Mouse (Mus musculus): Measurements from ENCODE around the gene Tfb2m. TPM values are rescaled to one million over a fixed set of nuclear protein-coding genes. Genes with fewer than 3 reads are reported as not detected.

Gene Tfb2m
- polyA plus RNA-seq, 1 experiment from 2014 or later = 25.0 TPM

DNA sequence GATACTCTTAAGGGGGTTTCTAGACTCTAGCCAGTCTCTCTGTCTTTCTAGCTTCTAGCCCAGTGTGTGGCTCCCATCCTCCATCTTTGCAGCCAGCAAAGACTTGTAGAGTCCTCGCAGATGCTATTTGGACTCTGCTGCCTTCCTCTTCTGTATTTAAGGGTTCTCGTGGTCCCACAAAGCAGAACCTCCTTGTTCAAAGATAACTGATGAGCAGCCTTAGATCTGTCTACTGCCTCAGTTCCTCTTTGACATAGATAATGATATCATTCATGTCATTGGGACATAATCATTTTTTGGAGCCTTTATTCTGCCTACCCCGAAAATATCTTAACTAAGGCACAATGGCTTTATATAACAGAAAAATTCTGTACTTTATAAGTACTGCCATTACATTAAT lies 37.0 kb upstream of the Tfb2m start:
- H3K9me3 ChIP-seq (ENCODE audit: control insufficient read depth, low read length) = no peaks in the 10 kb centered on the region
- peaks cover 51% of the 10 kb centered on the region for H3K4me1 ChIP-seq (replicated peaks; ENCODE audit: control insufficient read depth, insufficient read depth, low read length)
- peaks cover 3% of the 10 kb centered on the region for H3K36me3 ChIP-seq (ENCODE audit: control insufficient read depth, insufficient read depth, low read length)
- H3K27ac ChIP-seq (ENCODE audit: low read depth, low read length) = no peak overlapping the region
- WGBS = 64% methylated on average over 3 of the region's 3 CpGs
- ATAC-seq (replicated peaks; ENCODE audit: low FRiP score) (no peak), DNase-seq (ENCODE audit: low spot score) (no peak)
- H3K4me2 ChIP-seq = no peak overlapping the region
- no peak overlapping the region for H3K4me3 ChIP-seq (ENCODE audit: low read depth, low read length)
- H3K9ac ChIP-seq (ENCODE audit: low read depth, low read length) = no peak overlapping the region
- H3K27me3 ChIP-seq (replicated peaks; ENCODE audit: control insufficient read depth, insufficient read depth, low read length) = no peaks in the 10 kb centered on the region

DNA sequence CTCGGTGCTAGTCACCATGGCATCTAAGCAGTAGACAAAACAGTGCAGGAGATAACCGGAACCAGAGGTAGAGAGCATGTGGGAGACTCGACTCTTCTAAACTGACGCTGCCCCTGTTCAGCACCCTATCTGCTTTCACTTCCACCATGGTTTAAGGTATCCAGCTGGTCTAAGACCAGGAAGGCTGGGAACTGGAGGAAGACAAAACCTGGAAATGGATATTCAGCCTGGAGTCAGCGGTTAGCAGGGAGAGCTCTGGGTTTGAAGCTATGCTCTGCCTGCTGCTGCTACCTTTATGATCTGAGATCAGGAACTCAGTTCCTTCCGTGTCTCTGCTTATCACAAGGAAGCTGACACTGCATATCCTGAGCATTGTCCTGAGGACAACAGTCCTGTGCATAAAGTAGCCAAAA lies 36.0 kb upstream of the Tfb2m start:
- H3K4me3 ChIP-seq (ENCODE audit: low read depth, low read length) = no peak overlapping the region
- H3K27ac ChIP-seq (ENCODE audit: low read depth, low read length) = 0 out of 2 replicates have a peak overlapping the region, but pooled peaks have one; percentile 16
- peaks cover 54% of the 10 kb centered on the region for H3K4me1 ChIP-seq (replicated peaks; ENCODE audit: control insufficient read depth, insufficient read depth, low read length)
- H3K27me3 ChIP-seq (replicated peaks; ENCODE audit: control insufficient read depth, insufficient read depth, low read length) = no peaks in the 10 kb centered on the region
- 36% methylated on average over 6 of the region's 6 CpGs for WGBS
- H3K4me2 ChIP-seq = peak overlapping the region; percentile 9; the same call in 1 of the 2 replicates
- H3K9me3 ChIP-seq (ENCODE audit: control insufficient read depth, low read length) = no peaks in the 10 kb centered on the region
- H3K9ac ChIP-seq (ENCODE audit: low read depth, low read length) = no peak overlapping the region
- 0 out of 2 replicates have a peak, but pooled peaks have one; percentile 50 for ATAC-seq (replicated peaks; ENCODE audit: low FRiP score)
- peaks cover 3% of the 10 kb centered on the region for H3K36me3 ChIP-seq (ENCODE audit: control insufficient read depth, insufficient read depth, low read length)
- no peak for DNase-seq (ENCODE audit: low spot score)

DNA sequence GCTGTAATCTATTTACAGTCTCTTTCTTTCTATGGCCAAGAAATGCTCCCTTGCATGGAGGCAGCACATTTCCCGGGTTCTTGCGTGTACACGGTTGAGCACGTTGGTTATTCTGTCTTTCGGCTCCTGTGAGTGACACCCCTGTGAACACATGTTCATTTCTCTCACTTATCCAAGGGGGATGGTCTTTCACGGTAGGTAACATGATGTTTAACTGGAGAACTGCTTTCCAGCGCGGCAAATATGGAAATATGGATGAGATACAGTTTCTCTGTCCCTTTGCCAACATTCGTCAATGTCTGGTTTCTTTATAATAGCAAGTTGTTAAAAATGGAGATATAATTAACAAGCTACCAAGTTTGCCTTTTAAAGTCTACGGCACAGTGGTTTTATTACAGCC lies 35.4 kb upstream of the Tfb2m start:
- peak overlapping the region; percentile 9; the same call in 1 of the 2 replicates for H3K4me2 ChIP-seq

DNA sequence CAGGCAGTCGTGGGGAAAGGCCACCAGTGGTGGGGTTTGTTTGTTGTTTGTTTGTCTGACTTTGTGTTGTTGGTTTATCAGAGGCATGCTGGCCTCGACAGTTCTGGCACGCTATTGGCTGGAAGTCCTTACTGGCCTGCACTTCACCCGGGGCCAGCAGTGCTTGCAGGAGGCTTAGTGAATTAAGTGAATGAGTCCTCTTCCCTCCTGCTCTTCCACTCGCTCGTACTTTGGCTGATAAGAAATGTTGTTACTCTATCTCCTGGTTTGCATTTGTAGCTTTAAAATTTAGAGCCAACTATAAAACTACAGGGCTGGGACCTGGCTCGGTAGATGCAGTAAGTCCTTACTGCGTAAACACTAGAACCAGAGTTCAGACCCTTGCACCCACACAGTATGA lies 34.1 kb upstream of the Tfb2m start:
- peaks cover 48% of the 10 kb centered on the region for H3K4me1 ChIP-seq (replicated peaks; ENCODE audit: control insufficient read depth, insufficient read depth, low read length)
- no peaks in the 10 kb centered on the region for H3K27me3 ChIP-seq (replicated peaks; ENCODE audit: control insufficient read depth, insufficient read depth, low read length)
- H3K4me2 ChIP-seq = no peak overlapping the region
- H3K4me3 ChIP-seq (ENCODE audit: low read depth, low read length) = no peak overlapping the region
- no peak overlapping the region for H3K9ac ChIP-seq (ENCODE audit: low read depth, low read length)
- peaks cover 3% of the 10 kb centered on the region for H3K36me3 ChIP-seq (ENCODE audit: control insufficient read depth, insufficient read depth, low read length)
- 0 out of 2 replicates have a peak, but pooled peaks have one; percentile 21 for ATAC-seq (replicated peaks; ENCODE audit: low FRiP score)
- H3K9me3 ChIP-seq (ENCODE audit: control insufficient read depth, low read length) = no peaks in the 10 kb centered on the region
- DNase-seq (ENCODE audit: low spot score) = no peak
- WGBS = 47% methylated on average over 8 of the region's 8 CpGs
- H3K27ac ChIP-seq (ENCODE audit: low read depth, low read length) = peak overlapping the region; percentile 3; the same call in 1 of the 2 replicates

More for the DNA sequence above, 35.4 kb upstream of the Tfb2m start:
- Histone ChIP-seq H3K36me3 (ENCODE audit: control insufficient read depth, insufficient read depth, low read length) (peaks cover 3% of the 10 kb centered on the region), H3K9me3 (ENCODE audit: control insufficient read depth, low read length) (no peaks in the 10 kb centered on the region), H3K4me3 (ENCODE audit: low read depth, low read length) (no peak overlapping the region), H3K9ac (ENCODE audit: low read depth, low read length) (no peak overlapping the region), H3K27me3 (replicated peaks; ENCODE audit: control insufficient read depth, insufficient read depth, low read length) (no peaks in the 10 kb centered on the region), H3K27ac (ENCODE audit: low read depth, low read length) (0 out of 2 replicates have a peak overlapping the region, but pooled peaks have one; percentile 16), H3K4me1 (replicated peaks; ENCODE audit: control insufficient read depth, insufficient read depth, low read length) (peaks cover 51% of the 10 kb centered on the region)
- DNase-seq (ENCODE audit: low spot score) = no peak
- no peak for ATAC-seq (replicated peaks; ENCODE audit: low FRiP score)
- 89% methylated on average over 10 of the region's 10 CpGs for WGBS

DNA sequence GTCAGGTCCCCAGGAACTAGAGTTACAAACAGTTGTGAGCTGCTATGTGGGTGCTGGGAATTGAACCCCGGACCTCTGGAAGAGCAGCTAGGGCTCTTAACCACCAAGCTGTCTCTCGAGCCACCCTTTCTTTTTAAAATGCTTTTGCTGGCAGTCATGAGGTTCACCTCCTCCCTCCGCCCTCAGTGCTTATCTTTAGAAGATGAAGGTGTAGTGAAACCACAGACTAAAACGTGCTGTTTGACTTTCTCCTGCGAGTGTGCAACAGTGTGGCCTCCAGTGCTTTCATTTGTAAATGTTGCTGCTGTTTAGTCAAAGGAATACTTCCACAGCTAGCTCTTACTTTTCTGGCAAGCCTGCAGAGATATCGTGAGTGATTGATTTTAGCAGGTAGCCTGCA lies 32.6 kb upstream of the Tfb2m start:
- Histone ChIP-seq H3K4me2 (peak overlapping the region; percentile 37; the same call in 1 of the 2 replicates), H3K27ac (ENCODE audit: low read depth, low read length) (no peak overlapping the region), H3K4me3 (ENCODE audit: low read depth, low read length) (no peak overlapping the region), H3K27me3 (replicated peaks; ENCODE audit: control insufficient read depth, insufficient read depth, low read length) (no peaks in the 10 kb centered on the region), H3K36me3 (ENCODE audit: control insufficient read depth, insufficient read depth, low read length) (peaks cover 3% of the 10 kb centered on the region), H3K9ac (ENCODE audit: low read depth, low read length) (no peak overlapping the region), H3K4me1 (replicated peaks; ENCODE audit: control insufficient read depth, insufficient read depth, low read length) (peaks cover 50% of the 10 kb centered on the region), H3K9me3 (ENCODE audit: control insufficient read depth, low read length) (no peaks in the 10 kb centered on the region)
- ATAC-seq (replicated peaks; ENCODE audit: low FRiP score) (peak; percentile 59), DNase-seq (ENCODE audit: low spot score) (no peak)
- WGBS = 46% methylated on average over 6 of the region's 6 CpGs

DNA sequence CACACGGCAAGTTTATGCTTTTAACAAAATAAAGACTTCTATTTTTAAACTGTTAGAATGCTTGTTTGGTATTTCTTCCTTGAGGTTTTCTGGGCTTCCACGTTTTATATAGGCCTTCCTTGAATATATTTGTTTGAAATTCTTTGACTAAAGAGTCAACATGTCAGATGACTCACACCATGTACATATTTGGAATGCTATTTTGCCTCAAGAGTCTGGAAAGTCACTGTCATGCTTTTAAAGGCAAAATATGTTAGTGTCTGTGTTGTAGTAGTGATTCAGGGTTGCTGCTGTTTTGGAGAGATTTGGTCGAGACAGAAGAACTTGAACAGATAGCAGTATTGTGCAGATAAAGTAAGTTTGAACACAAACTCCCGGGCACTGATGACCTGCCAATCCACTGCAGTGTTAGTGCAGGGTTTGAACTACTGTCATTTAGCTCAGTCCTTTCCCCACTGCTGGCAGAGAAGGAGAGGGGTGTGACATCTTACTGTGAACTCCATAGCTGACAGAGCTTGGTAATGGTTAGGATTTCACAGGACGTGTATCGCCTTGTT lies 27.7 kb upstream of the Tfb2m start:
- Histone ChIP-seq H3K4me3 (ENCODE audit: low read depth, low read length) (no peak overlapping the region), H3K9ac (ENCODE audit: low read depth, low read length) (no peak overlapping the region), H3K9me3 (ENCODE audit: control insufficient read depth, low read length) (no peaks in the 10 kb centered on the region), H3K36me3 (ENCODE audit: control insufficient read depth, insufficient read depth, low read length) (no peaks in the 10 kb centered on the region), H3K4me1 (replicated peaks; ENCODE audit: control insufficient read depth, insufficient read depth, low read length) (peaks cover 23% of the 10 kb centered on the region), H3K4me2 (no peak overlapping the region; the same call in 1 of the 2 replicates), H3K27me3 (replicated peaks; ENCODE audit: control insufficient read depth, insufficient read depth, low read length) (no peaks in the 10 kb centered on the region), H3K27ac (ENCODE audit: low read depth, low read length) (no peak overlapping the region)
- DNase-seq (ENCODE audit: low spot score) (no peak), ATAC-seq (replicated peaks; ENCODE audit: low FRiP score) (0 out of 2 replicates have a peak, but pooled peaks have one; percentile 13)
- 62% methylated on average over 6 of the region's 6 CpGs for WGBS

DNA sequence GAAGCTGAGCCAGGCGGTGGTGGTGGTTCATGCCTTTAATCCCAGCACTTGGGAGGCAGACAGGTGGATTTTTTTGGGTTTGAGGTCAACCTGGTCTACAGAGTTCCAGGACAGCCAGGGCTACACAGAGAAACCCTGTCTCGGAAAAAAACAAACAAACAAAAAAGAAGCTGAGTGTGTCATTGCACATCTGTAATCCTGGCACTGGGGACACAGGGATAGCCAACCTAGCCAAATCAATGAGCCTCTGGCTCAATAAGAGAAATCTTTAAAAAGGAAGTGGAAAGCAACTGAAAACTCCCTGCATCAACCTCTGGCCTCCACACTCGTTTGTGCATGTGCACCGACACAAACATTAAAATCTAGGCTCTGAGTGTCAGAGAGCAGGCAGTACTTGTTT lies 25.6 kb upstream of the Tfb2m start:
- no peak overlapping the region for H3K9ac ChIP-seq (ENCODE audit: low read depth, low read length)
- H3K27ac ChIP-seq (ENCODE audit: low read depth, low read length) = no peak overlapping the region
- no peaks in the 10 kb centered on the region for H3K9me3 ChIP-seq (ENCODE audit: control insufficient read depth, low read length)
- ATAC-seq (replicated peaks; ENCODE audit: low FRiP score) = no peak
- no peak for DNase-seq (ENCODE audit: low spot score)
- H3K4me1 ChIP-seq (replicated peaks; ENCODE audit: control insufficient read depth, insufficient read depth, low read length) = peaks cover 27% of the 10 kb centered on the region
- WGBS = 77% methylated on average over 4 of the region's 4 CpGs
- H3K36me3 ChIP-seq (ENCODE audit: control insufficient read depth, insufficient read depth, low read length) = no peaks in the 10 kb centered on the region
- no peaks in the 10 kb centered on the region for H3K27me3 ChIP-seq (replicated peaks; ENCODE audit: control insufficient read depth, insufficient read depth, low read length)
- H3K4me3 ChIP-seq (ENCODE audit: low read depth, low read length) = no peak overlapping the region
- H3K4me2 ChIP-seq = no peak overlapping the region

DNA sequence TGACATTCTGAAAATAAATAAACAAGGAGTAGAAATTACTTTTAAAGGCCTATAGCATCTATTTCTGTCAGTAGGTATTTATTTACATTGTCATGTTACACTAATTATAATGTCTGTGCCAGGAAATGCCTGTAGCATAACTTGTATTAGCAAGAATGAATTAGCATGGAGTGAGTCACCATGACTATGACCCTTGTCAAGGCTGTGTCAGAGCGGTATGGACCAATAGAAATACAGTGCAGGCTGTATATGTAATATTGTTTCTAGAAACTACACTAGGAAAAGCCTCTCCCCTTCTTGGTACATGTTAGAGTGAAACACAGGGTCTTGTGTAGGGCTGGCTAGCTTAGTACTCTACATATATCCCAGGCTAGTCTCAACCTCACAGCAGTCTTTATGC lies 24.4 kb upstream of the Tfb2m start:
- H3K9me3 ChIP-seq (ENCODE audit: control insufficient read depth, low read length) = no peaks in the 10 kb centered on the region
- no peaks in the 10 kb centered on the region for H3K36me3 ChIP-seq (ENCODE audit: control insufficient read depth, insufficient read depth, low read length)
- no peak for DNase-seq (ENCODE audit: low spot score)
- WGBS = 93% methylated on average over 1 of the region's 1 CpGs
- H3K4me1 ChIP-seq (replicated peaks; ENCODE audit: control insufficient read depth, insufficient read depth, low read length) = peaks cover 28% of the 10 kb centered on the region
- H3K9ac ChIP-seq (ENCODE audit: low read depth, low read length) = no peak overlapping the region
- no peak overlapping the region for H3K27ac ChIP-seq (ENCODE audit: low read depth, low read length)
- no peaks in the 10 kb centered on the region for H3K27me3 ChIP-seq (replicated peaks; ENCODE audit: control insufficient read depth, insufficient read depth, low read length)
- ATAC-seq (replicated peaks; ENCODE audit: low FRiP score) = no peak
- no peak overlapping the region for H3K4me3 ChIP-seq (ENCODE audit: low read depth, low read length)
- H3K4me2 ChIP-seq = no peak overlapping the region

Measured in liver, embryonic 11.5 days (tissue).